Comparison of ENCODE assay signal across 27 mouse cellular contexts in the genomic region with DNA sequence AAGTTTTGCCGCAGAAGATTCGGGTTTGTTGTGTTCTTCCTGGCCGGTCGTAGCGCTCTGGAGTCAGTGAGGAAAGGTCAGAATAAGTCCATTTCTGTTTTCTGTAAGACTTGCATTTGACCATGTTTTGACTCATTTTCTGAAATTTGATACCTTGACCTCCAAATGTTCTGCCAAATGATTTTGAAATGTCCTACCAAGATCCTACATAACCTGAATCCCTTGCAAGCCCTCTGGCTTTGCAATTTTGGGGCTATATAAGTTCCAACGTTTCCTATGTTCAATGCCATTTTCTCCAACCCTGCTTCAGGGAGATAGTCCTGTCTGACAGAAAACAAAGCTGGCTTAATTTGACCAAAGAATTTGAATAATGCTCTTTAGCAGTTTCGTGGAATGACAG. TPM values are rescaled to one million over a fixed set of nuclear protein-coding genes. Genes with fewer than 3 reads are reported as not detected.
"Had no signal": no experiment of that assay in that cellular context is flagged by ENCODE, and none has a peak within 500 bp of the region (broad histone marks: within the 10 kb centered on the region; RNA-seq: fewer than 3 reads in every experiment).

No protein-coding gene starts in this region.

- DNase-seq: gastrocnemius, adult 2 months; gastrocnemius, postnatal 10 days; gastrocnemius, postnatal 25 days; heart, adult 18-20 months; heart, postnatal 10 days; heart, postnatal 4 days; kidney, adult 18-20 months; kidney, adult 8-10 months; kidney, postnatal 10 days; kidney, postnatal 25 days; kidney, postnatal 4 days; liver; liver, embryonic 13.5 days had no signal

- ATAC-seq: hindbrain, embryonic 16.5 days; inflammation-experienced regulatory T-cells, adult 6 months; intestine, embryonic 15.5 days; intestine, postnatal 0 days had no signal

RNA-seq across cellular contexts. Expression of a gene that starts 11.0 kb away (rescaled TPM):
- total RNA-seq: gastrocnemius, adult 2 months; gastrocnemius, postnatal 10 days; gastrocnemius, postnatal 25 days; gastrocnemius, postnatal 4 days; granulocyte monocyte progenitor cell, adult 5-6 weeks; heart, adult 18-20 months; heart, adult 8-10 months; heart, postnatal 10 days; heart, postnatal 25 days; heart, postnatal 4 days; layer of hippocampus, adult 2 months; layer of hippocampus, postnatal 10 days; layer of hippocampus, postnatal 25 days; left cerebral cortex, adult 2 months; left cerebral cortex, postnatal 14 days; left cerebral cortex, postnatal 36 days had no signal
